Mouse (Mus musculus) T-helper 1 cell (primary cell): ENCODE data around the gene Wdr86.
"Not testable (repeated sequence)": the region's sequence is repeated elsewhere in the genome, so short reads cannot be mapped to it uniquely, and the experiment has no call there.

Source experiments
- in situ Hi-C: fragments of 300-600 bp; cut with MboI, MseI; formaldehyde crosslinking; loops from one replicate; pipeline ENCODE4 v1.15.1; 2025; ENCODE audit warnings: high pct_unique_total_duplicates

Gene Wdr86

DNA sequence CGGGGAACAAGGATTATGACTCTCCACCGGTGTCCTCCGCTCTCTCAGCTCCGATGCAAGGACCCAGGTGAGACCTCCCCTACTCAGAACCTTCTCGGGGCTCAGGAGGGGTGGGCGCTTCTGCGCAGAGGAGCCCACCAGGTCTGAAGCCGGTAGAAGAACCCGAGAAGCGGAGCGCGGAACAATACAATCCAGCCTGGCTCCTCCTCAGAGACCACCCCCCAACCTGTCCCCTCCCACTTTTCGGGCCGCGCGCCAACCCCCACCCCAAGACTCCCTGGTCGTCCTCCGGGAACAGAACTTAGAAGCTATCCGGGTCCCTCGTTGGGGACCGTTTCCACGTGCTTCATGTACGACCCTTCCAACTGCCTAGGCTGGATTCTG lies at the start of gene Wdr86:
Gene Wdr86 (minus strand): TSS at position 240 of the 384 bp plus-strand sequence.
- in situ Hi-C loops = no loop called here

DNA sequence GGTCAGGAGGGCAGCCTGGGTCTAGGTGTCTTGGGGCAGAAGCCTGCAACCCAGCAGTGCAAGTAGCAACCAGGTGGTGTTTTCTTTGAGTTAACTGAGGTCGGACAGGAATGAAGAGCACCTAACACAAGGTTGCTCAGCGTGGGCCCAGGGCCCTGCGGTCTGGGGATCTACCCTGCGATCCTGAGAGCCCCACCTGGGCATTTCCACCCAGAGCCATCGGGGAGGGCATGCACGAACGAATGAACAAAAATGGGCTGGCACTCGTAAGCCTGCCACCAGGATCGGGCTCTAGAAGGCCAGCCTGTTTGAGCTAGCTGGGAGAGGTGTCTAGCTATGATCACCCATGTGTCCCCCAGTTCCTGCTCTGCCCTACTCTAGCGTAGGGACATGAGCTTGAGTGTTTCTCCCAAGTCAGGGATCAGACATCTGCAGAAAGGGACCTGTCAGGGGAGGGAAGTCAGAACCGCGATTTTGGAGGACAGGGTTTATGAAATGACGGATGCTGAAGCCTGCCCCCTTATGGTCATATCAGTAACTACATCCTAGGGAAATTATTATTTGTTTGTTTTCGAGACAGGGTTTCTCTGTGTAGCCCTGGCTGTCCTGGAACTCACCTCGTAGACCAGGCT lies 49.5 kb upstream of the Wdr86 start:
- in situ Hi-C loops = no loop called here

DNA sequence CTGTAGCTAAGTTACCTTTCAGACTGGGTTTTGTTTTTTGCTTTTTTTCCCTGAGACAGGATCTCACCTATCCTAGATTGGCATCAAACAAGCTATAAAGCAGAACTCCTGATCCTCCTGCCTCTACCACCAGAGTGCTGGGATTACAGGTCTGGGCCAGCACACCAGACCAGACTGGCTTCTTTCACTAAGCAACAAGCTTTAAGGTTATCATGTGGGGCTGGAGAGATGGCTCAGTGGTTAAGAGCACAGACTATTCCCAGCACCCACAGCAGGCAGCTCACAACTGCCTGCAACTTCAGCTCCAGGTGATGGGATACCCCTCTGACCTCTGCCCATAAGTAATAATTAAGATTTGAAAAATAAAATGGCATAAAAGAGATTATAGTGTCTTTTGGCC lies 48.8 kb upstream of the Wdr86 start:
- in situ Hi-C loops = no loop called here

DNA sequence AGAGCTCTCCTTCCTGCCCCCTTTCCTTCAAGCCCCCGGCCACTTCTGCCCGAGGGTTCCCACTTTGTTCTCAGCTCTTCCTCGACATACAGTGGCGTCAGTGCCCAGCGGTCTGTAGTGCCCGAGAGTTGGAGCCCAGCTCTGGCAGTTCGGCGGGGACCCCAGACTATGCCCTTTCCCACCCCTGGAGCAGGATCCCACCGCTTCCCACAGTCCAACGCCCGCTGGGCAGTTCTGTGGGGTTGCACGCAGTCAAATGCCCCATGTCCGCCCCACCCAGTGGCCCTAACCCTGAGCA lies 48.3 kb upstream of the Wdr86 start:
- in situ Hi-C loops = no loop called here

DNA sequence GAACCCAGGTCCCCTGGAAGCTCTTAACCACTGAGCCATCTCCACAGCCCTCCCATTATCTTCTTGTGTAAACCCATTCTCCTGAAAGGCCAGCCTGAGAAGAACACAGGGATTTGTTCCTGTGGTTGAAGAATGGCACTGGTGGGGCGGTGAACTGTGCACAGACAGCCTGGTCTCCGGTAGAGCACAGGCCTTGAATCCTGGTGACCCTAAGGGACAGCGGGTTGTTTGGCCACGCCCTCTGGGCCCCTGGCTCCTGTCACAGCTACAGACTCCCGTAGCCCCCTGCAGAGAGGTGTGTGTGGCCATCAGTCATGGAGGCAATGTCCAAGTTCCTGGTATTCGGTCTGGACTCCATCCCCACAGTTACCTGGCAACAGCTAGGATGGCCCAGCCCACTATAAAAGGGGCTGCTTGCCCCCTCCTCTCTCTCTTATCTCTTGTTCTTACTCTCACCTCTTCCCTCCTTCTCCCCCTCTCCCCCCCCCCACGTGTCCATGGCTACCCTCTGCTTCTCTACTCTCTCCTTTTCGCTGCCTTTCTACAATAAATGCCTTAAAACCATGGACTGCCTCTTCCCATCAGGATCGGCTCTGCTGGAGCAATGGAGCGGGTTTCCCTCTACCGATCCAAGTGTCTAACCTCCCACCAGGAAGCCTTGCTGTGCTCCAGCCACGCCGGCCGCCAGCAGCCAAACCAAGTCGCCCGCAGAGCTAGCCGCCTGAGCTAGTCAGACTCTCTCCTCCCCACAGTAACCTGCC lies 47.7 kb upstream of the Wdr86 start:
- in situ Hi-C loops = no loop called here

DNA sequence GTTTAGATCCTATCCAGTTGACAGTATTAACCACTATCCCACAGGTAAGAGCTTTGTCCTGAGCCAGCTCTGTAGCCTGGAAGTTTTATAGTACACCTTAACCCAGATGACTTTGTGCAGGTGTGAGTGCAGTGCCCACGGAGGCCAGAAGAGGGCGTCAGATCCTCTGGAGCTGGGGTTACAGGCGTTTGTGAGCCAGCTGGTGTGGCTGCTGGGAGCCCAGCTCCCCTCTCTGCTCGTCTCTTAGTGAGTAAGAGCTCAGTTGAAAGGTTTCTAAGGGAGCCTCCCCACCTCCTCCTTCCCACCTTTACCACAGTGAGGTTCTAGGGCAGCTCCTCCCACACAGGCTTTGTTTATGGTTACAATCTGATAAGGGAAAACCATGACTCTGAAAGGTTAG lies 46.2 kb upstream of the Wdr86 start:
- in situ Hi-C loops = no loop called here

DNA sequence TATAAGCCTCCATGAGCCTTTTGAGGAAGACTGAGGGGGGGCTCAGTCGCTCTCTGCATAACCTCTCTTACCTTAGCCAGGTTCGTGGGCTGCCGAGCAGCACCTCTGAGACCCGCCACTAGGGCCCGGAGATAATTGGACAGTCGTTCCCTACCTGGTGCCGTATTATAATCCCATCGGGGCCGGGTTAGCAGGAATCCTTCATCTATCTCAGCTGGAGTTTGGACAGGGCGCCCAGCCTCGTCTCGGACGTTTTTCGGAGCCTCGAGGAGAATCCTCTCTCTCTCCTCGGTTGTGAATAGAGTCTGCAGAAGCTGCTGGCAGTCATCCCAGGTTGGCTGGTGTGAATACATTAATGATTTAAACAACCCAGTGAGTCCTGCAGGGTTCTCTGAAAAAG lies 44.0 kb upstream of the Wdr86 start:
- in situ Hi-C loops = not testable (repeated sequence)

DNA sequence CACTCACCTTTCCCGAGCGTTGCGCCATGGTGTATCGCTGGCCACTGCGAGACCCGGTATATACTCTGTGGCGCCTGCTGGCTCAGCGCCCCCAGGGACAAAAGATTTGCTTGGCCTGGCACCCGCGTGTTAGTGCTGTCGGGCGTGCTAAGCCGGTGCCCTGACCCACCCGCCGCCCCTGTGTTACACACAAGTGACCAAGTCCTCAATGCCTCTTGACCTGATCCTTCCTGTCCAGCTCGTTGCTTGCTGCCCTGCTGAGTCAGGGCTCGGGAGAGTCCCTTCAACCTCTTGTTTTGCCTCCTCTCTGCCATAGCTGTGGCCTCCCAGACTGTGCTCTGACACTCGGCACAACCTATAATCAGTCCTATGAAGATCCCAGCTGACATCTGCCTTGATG lies 27.3 kb upstream of the Wdr86 start, which contains the start of gene Crygn:
Gene Crygn (minus strand): TSS at position 193 of the 400 bp plus-strand sequence.
- in situ Hi-C loops = no loop called here

DNA sequence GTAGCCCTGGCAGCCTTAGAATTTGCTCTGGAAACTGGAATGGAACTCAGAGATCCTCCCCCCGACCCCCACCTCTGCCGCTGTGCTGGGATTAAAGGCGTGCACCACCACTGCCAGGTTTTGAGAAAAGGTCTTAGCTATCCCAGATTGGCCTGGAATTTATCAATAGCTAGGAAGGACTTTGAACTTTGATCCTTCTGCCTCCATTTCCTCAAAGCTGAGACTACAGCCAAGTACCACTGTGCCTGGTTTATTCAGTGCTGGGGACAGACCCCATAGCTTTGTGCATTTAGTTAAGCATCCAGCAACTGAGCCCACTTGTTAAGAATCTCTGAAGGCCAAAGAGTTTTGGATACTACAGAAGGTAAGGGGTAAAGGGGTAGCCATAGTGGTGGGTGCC lies 26.4 kb upstream of the Wdr86 start:
- in situ Hi-C loops = no loop called here

DNA sequence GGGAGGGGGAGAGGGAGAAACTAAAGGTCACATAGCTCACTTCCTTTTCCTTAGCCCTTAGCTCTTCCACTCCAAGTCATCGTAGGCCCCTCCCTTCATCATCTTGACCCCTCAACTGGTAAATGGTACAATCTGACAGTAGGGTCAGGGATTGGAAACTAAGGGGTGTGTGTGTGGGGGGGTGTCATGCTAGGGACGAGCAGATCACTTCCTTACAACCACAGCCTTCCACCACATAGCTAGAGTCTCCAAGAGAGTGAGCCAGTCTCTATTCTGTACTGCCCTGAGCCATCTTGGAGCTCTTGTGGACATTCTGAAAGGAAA lies 21.6 kb upstream of the Wdr86 start:
- in situ Hi-C loops = no loop called here

DNA sequence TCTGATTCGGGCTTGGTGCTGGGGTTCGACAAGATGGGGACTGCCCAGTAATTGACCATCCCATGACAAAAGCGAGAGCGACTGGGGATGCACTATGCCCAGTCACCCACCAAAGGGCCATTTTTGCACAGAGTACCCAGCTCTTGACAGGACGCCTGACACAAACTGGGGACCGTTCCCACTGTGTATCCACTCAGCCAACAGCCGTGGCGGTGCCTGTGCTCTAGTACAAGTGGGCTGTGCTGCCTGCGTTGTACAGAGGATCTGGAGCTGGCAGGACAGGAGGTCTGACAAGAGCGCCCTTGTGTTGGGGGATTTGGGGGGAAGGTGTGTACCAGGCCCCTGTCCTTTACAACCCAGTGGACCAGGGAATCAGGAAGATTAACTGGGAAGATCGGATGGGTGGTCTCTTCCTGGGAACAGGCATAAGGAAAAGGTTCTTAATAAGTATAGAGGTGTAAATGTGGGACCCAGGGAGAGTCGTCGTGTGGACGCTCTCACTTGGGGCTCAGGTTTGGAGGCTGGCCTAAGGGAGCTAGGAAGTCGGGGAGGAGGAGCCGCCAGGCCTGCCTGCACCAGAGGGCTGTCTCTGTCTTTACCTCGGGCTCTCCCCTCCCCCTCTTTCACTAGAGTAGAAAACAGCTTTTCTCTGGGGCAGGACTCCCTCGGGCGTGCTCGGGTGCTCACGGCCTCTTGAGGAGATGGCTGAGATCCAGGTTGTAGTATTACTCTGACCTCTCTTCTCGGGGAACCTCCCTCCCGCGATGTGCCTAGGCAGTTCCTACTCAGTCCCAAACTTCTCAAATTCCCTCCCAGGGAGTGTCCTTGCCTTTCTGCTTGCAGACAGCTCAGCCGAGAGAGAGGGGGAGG lies 21.0 kb upstream of the Wdr86 start:
- in situ Hi-C loops = no loop called here

DNA sequence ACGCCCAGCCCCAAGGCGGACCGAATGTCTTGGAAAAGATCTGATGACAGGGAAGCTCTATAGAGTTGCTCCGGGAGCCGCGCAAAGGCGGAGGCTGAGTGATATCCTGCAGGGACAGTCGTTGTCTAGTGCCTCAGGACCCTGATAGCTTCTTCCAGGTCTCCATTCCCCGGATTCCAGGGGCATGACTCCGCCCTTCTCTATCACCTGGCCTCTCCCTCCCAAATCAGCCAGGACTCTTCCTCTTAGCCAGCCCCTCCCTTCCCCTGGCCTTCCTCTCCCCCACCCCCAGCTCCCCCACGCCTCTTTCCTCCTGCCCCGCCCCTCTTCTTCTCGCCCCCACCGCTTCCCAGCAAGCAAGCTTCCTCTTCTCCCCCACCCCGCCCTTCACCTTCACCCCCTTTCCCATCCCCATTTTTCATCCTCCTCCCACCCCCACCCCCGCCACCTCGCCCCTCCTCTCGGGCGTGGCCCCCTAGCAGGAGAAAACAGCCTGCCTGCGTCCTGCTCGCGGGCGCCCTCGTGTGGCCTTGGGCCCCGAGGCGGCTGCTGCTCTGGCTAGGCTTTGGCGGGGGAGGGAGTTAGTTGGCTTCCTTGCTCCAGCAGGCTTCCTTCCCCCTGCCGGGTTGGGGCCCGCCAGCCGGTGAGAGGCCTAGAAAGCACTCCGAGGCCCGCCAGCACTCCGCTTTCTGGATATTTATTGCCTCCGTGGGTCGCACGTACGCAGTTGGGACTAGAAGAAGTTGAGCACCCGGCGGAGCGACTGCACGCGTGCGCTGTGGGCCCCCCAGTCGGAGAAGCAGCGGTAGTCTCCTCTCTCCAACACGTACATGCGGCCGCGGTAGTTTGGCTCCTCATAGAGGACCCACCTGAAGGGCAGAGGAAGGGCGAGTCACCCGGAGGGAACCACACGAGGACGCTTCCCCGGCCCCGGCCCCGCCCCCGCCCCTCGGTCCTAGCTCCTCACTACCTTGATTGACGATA lies 20.1 kb upstream of the Wdr86 start:
- in situ Hi-C loops = no loop called here

DNA sequence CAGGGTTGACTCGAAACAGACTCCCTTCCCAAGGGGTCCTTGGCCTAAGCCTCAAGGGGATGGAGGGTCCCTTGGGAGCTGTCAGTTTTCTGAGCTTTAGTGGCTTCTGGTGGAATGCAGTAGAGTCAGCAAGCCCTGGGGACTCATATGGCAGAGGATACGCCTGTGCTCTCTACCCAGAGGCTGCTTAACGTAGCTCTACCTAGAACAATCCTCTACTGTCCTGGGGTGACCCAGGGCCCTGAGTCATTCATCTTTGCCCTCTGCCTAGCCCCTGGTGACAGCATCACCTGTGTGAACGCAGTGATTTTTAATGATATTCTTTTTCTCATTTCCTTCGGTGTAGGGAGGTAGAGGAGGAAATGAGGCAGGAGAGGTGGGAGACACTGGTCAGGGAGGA lies 19.2 kb upstream of the Wdr86 start:
- in situ Hi-C loops = no loop called here

DNA sequence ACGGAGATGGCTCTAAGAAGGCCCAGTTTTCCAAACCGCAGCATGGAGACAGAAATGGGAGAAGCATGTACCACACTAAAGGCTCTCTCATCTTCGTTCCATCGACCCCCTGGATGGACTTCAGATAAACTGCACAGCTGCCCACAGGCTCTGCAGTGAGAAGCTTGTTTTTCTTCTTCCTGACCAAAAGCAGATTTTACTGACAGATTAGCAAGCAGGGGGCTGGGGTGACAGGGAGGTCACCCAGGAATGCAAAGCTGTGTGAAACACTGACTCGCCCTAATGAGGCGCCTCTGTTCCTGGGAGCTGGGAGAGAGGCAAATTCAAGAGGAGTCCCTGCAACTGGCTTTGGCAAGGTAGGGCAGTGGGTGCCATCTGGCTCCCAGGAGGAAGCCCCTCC lies 17.0 kb upstream of the Wdr86 start:
- in situ Hi-C loops = no loop called here

DNA sequence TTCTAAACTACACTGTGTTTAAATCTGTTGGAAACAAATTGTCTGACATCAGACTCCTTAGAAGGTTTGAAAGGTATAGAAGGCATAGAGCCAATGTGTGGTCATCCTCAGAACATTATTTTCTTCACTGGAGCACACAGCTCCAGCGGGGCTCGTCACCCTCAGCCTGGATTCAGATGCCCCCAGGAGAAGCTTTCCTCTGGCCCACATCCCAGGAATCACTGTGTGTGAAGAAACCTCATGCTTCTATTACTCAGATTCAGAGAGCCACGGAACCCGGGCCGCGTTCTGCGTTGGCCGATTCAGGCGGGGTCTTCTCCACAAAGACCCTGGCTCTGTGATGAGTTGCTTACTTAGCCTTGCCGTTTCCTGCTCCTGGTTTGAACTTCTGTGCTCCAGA lies 13.4 kb upstream of the Wdr86 start:
- in situ Hi-C loops = no loop called here

DNA sequence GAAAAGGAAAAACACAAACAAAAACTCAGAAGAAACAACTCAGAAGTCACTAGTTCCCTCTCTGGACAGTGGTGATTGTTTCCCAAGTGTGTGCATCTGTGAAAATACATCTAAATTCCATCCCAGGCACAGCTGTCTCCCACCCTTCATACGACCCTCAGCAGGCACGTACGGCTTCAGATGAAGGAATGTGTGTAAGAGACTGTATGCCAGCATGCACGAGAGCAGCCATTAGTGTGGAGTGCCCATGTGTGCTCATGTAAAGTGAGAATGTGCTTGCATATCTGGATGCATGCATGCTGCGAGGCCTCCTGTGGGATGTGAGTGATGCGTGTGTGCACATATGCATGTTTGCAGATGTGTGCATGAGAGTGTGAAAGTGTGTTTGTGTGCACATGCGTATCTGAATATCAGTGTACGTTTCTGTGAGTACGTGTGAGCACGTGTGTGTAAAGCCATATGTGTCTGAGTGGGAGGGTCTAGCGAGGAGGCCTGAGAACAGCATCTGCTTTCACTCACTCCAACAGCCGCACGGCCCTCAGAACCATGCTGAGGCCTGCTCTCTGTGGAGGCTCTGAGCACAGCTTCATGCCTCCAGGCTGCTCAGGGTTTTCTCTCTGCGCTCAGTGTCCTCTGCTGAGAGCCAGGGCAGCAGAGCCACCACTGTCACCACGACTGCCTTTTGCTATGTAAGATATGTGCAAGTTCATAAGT lies 10.8 kb upstream of the Wdr86 start:
- in situ Hi-C loops = no loop called here

DNA sequence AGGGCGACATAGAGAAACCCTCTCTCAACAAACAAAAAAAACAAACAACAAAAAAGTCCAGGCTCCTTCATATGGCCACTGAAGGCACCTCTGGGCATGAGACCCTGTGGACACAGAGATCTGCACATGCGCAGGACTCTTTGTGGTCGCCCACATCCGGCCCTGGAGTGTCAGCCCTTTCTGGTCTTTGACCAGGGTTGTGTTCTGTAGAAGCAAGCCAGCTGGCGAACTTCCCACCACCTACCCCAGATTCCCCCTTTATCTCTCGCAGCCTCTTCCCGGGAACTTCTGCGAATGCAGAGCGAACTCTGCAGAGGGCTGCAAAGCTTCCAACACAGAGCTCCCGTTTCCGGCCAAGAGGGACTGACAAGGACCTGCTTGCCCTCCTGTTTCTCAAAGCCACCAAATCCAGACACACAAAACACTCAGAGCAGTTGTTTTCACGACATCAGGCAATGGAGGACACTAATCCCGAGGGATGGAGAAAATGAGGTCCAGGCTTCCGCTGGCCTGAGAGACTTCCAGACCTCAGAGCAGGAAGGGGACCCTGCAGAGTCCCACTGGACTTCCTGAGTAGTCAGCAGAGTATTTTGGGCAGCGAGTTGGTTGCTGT lies 8.7 kb upstream of the Wdr86 start:
- in situ Hi-C loops = loop anchor here (5.0 kb wide), 2 partner anchors 48 to 797 kb away; no protein-coding TSS in a partner anchor

DNA sequence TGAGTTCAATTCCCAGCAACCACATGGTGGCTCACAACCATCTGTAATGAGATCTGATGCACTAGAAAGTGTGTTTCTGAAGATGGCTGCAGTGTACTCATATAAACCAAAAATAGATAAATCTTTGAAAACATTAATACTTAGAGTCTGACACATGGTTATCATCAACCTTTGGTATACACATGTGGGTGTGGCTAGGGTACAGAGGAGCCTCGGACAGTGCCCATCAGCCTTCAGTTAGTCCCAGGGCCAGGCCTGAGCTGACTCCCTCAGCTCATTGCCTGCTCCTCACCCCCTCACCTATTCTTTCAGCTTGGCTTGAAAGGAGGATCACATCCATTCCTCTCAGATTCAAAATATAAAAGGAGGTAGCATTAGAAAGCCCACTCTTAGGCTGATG lies 8.0 kb upstream of the Wdr86 start:
- in situ Hi-C loops = loop anchor here (5.0 kb wide), 2 partner anchors 49 to 796 kb away; no protein-coding TSS in a partner anchor

DNA sequence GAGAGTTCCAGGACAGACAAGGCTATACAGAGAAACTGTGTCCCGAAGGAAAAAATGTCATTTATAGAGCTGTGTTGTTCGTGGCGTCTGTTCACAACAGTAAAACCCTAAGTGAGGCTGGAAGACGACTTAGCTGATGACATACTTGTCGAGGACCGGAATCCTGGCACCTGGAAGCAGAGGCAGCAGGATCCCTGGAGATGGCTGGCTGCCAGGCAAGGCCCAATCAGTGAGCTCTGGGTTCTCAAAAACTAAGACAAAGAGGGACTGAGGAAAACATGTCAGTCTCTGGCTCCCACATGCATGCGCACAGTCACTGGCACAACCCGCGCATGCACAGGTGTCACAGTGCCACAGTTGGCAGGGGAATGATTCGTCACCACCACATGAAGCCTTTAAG lies 7.1 kb upstream of the Wdr86 start:
- in situ Hi-C loops = loop anchor here (5.0 kb wide), 2 partner anchors 50 to 795 kb away; no protein-coding TSS in a partner anchor

DNA sequence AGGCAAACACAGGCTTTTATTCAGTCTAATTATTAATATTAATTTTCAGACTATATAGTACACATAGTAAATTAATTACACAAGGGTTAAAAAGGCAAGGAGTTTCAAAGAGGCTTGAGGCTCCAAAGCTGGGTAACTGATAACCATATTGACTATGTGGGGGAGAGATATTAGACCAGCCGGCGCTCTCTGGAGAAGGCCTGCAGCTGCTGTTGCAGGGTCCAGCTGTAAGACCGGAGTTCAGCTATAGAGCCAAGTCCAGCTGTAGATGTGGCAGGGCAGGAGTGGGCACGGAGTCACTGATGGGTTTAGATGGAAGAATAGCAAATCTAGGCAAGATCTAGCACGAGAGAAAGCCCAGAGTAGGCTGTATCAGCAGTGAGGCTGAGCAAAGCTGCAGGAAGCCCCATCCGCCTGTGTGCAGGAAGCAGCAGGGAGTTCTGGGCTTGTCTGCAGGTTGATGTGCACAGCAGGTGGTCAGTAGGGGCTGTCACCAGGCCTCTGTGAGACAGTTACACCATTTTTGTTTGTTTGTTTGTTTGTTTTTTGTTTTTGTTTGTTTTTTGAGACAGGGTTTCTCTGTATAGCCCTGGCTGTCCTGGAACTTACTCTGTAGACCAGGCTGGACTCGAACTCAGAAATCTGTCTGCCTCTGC lies 3.4 kb upstream of the Wdr86 start:
- in situ Hi-C loops = no loop called here
